Mouse (Mus musculus): ENCODE results near the gene Cutc. TPM values are rescaled to one million over a fixed set of nuclear protein-coding genes. Genes with fewer than 3 reads are reported as not detected.

Cutc gene
- polyA plus RNA-seq, 1 experiment from 2014 or later, result 9.0 TPM

DNA sequence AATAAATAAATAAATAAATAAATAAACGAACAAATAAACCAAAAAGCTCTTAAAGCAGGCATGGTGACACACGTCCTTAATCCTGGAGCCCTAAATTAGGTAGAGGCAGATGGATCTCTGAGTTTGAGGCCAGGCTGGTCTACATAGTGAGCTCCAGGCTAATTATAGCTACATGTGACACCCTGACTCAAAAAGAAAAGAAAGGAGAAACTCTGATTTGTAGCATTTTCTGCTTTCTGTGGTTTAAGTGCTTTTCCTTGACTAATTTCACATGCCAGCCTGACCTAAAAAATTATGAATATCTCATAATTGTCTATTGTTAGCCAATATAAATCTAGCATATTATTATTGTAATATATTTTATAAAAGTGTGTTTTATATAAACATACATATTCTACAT is 9.6 kb downstream of the Cutc start:
- H3K27ac ChIP-seq (ENCODE audit: low read depth, low read length), result no peak overlapping the region
- H3K36me3 ChIP-seq (ENCODE audit: control insufficient read depth, insufficient read depth, low read length), result no peaks in the 10 kb centered on the region
- 78% methylated on average over 2 of the region's 2 CpGs for WGBS
- no peak overlapping the region for H3K4me2 ChIP-seq (ENCODE audit: low read length)
- ATAC-seq (no peak), DNase-seq (ENCODE audit: low spot score) (no peak)
- H3K27me3 ChIP-seq (replicated peaks; ENCODE audit: control insufficient read depth, insufficient read depth, low read length), result no peaks in the 10 kb centered on the region
- no peak overlapping the region for H3K4me3 ChIP-seq (ENCODE audit: low read depth, low read length)
- no peaks in the 10 kb centered on the region for H3K4me1 ChIP-seq (ENCODE audit: control insufficient read depth, insufficient read depth, low read length)
- no peaks in the 10 kb centered on the region for H3K9me3 ChIP-seq (replicated peaks; ENCODE audit: control insufficient read depth, low read length)
- H3K9ac ChIP-seq (ENCODE audit: low read length), result no peak overlapping the region

GRCm38 (mm10) chr19:43766451-43766850 is 13.7 kb downstream of the Cutc start:
- Histone ChIP-seq H3K9ac (ENCODE audit: low read length) (no peak overlapping the region), H3K4me1 (ENCODE audit: control insufficient read depth, insufficient read depth, low read length) (no peaks in the 10 kb centered on the region), H3K4me2 (ENCODE audit: low read length) (no peak overlapping the region), H3K36me3 (ENCODE audit: control insufficient read depth, insufficient read depth, low read length) (no peaks in the 10 kb centered on the region), H3K4me3 (ENCODE audit: low read depth, low read length) (no peak overlapping the region), H3K9me3 (replicated peaks; ENCODE audit: control insufficient read depth, low read length) (no peaks in the 10 kb centered on the region), H3K27me3 (replicated peaks; ENCODE audit: control insufficient read depth, insufficient read depth, low read length) (no peaks in the 10 kb centered on the region), H3K27ac (ENCODE audit: low read depth, low read length) (no peak overlapping the region)
- no peak for DNase-seq (ENCODE audit: low spot score)
- 92% methylated on average over 5 of the region's 5 CpGs for WGBS
- no peak for ATAC-seq

- no peaks in the 10 kb centered on the region for H3K9me3 ChIP-seq (replicated peaks; ENCODE audit: control insufficient read depth, low read length)
- ATAC-seq, result no peak
- no peak overlapping the region for H3K4me3 ChIP-seq (ENCODE audit: low read depth, low read length)
- no peak overlapping the region for H3K27ac ChIP-seq (ENCODE audit: low read depth, low read length)
- no peak overlapping the region for H3K9ac ChIP-seq (ENCODE audit: low read length)
- 83% methylated on average over 9 of the region's 9 CpGs for WGBS
- H3K4me2 ChIP-seq (ENCODE audit: low read length), result no peak overlapping the region
- no peaks in the 10 kb centered on the region for H3K27me3 ChIP-seq (replicated peaks; ENCODE audit: control insufficient read depth, insufficient read depth, low read length)
- no peaks in the 10 kb centered on the region for H3K4me1 ChIP-seq (ENCODE audit: control insufficient read depth, insufficient read depth, low read length)
- no peaks in the 10 kb centered on the region for H3K36me3 ChIP-seq (ENCODE audit: control insufficient read depth, insufficient read depth, low read length)
- no peak for DNase-seq (ENCODE audit: low spot score)
Measured at GRCm38 (mm10) chr19:43767549-43768322, 14.9 kb downstream of the Cutc start.

DNA sequence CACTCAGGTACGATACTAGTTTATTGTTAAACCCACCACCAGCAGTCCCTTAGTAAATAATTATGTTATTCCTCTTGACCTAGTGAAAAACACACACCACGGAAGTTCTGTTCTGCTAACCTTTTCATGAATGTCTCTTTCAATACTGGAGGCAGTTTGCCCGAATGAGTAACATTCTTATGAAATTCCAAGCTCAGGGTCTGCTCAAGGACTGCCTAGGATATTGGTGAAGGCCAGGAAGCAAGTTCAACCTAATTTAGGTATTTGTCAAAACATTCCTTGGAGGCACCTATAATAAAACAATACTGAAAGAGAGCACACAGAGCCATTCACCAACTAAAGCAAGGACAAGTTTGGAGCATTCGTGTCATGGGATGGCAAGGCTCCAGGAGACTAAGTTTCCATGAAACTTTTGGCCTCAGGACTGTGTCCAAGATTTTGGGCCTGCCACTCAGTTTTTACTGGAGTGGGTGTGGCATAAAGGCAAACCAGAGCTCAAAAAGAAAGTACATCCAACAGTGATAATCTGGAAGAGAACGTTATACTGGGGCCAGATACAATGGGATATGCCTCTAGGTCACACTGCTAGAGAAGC is 16.7 kb downstream of the Cutc start:
- Histone ChIP-seq H3K27me3 (replicated peaks; ENCODE audit: control insufficient read depth, insufficient read depth, low read length) (no peaks in the 10 kb centered on the region), H3K4me3 (ENCODE audit: low read depth, low read length) (no peak overlapping the region), H3K9ac (ENCODE audit: low read length) (no peak overlapping the region), H3K4me1 (ENCODE audit: control insufficient read depth, insufficient read depth, low read length) (no peaks in the 10 kb centered on the region), H3K4me2 (ENCODE audit: low read length) (no peak overlapping the region), H3K36me3 (ENCODE audit: control insufficient read depth, insufficient read depth, low read length) (no peaks in the 10 kb centered on the region), H3K9me3 (replicated peaks; ENCODE audit: control insufficient read depth, low read length) (no peaks in the 10 kb centered on the region), H3K27ac (ENCODE audit: low read depth, low read length) (no peak overlapping the region)
- 81% methylated on average over 5 of the region's 5 CpGs for WGBS
- ATAC-seq, result no peak
- no peak for DNase-seq (ENCODE audit: low spot score)

GRCm38 (mm10) chr19:43770584-43770983 is 17.8 kb downstream of the Cutc start:
- Histone ChIP-seq H3K27ac (ENCODE audit: low read depth, low read length) (no peak overlapping the region), H3K9ac (ENCODE audit: low read length) (no peak overlapping the region), H3K4me3 (ENCODE audit: low read depth, low read length) (no peak overlapping the region), H3K36me3 (ENCODE audit: control insufficient read depth, insufficient read depth, low read length) (no peaks in the 10 kb centered on the region), H3K9me3 (replicated peaks; ENCODE audit: control insufficient read depth, low read length) (no peaks in the 10 kb centered on the region), H3K27me3 (replicated peaks; ENCODE audit: control insufficient read depth, insufficient read depth, low read length) (no peaks in the 10 kb centered on the region), H3K4me1 (ENCODE audit: control insufficient read depth, insufficient read depth, low read length) (no peaks in the 10 kb centered on the region), H3K4me2 (ENCODE audit: low read length) (no peak overlapping the region)
- ATAC-seq (no peak), DNase-seq (ENCODE audit: low spot score) (no peak)
- 93% methylated on average over 4 of the region's 4 CpGs for WGBS

DNA sequence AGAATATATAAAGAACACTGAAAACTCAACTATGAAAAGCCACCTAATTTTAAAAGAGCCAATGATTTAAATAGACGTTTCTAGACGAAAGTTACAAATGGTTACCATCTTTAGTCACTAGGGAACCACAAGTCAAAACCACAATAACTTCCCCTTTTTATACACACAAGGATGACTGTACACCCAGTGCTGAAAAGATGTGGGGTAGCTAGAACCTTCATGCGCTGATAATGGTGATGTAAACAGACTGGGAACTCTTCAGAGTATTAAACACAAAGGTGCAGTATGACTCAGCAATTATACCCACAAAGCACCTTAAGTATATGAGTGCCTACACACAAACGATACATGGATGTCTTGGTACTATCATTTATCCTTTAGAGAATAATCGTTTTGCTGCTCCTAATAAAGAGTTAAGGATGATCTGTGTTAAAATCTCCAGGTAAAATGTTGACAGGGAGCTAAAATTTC is 18.7 kb downstream of the Cutc start:
- DNase-seq (ENCODE audit: low spot score) (no peak), ATAC-seq (no peak)
- 88% methylated on average over 5 of the region's 5 CpGs for WGBS
- Histone ChIP-seq H3K27me3 (replicated peaks; ENCODE audit: control insufficient read depth, insufficient read depth, low read length) (no peaks in the 10 kb centered on the region), H3K9me3 (replicated peaks; ENCODE audit: control insufficient read depth, low read length) (no peaks in the 10 kb centered on the region), H3K27ac (ENCODE audit: low read depth, low read length) (no peak overlapping the region), H3K36me3 (ENCODE audit: control insufficient read depth, insufficient read depth, low read length) (no peaks in the 10 kb centered on the region), H3K4me3 (ENCODE audit: low read depth, low read length) (no peak overlapping the region), H3K4me2 (ENCODE audit: low read length) (no peak overlapping the region), H3K9ac (ENCODE audit: low read length) (no peak overlapping the region), H3K4me1 (ENCODE audit: control insufficient read depth, insufficient read depth, low read length) (no peaks in the 10 kb centered on the region)

DNA sequence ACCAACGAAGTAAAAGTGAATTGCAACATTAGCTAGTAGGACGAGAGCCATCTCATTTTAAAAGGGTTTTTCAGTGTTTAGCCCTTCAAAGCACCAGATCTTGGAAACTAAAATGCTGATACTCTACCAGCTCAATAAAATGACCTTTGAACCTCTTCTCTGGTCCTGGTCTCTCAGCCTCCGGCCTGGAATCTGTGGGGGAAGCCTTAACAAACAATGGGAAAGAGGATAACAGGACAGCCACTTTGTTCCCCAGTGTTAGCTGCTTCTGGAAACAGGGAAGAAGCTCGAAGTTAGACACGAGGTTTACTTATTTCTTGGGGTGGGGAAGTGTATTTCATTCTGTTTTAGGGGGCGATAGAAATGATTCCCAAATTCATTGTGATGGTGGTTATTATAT is 19.5 kb downstream of the Cutc start:
- Histone ChIP-seq H3K27ac (ENCODE audit: low read depth, low read length) (no peak overlapping the region), H3K9ac (ENCODE audit: low read length) (no peak overlapping the region), H3K27me3 (replicated peaks; ENCODE audit: control insufficient read depth, insufficient read depth, low read length) (no peaks in the 10 kb centered on the region), H3K4me1 (ENCODE audit: control insufficient read depth, insufficient read depth, low read length) (no peaks in the 10 kb centered on the region), H3K9me3 (replicated peaks; ENCODE audit: control insufficient read depth, low read length) (no peaks in the 10 kb centered on the region), H3K4me2 (ENCODE audit: low read length) (no peak overlapping the region), H3K36me3 (ENCODE audit: control insufficient read depth, insufficient read depth, low read length) (no peaks in the 10 kb centered on the region), H3K4me3 (ENCODE audit: low read depth, low read length) (no peak overlapping the region)
- DNase-seq (ENCODE audit: low spot score) (no peak), ATAC-seq (no peak)
- WGBS, result 62% methylated on average over 6 of the region's 6 CpGs

DNA sequence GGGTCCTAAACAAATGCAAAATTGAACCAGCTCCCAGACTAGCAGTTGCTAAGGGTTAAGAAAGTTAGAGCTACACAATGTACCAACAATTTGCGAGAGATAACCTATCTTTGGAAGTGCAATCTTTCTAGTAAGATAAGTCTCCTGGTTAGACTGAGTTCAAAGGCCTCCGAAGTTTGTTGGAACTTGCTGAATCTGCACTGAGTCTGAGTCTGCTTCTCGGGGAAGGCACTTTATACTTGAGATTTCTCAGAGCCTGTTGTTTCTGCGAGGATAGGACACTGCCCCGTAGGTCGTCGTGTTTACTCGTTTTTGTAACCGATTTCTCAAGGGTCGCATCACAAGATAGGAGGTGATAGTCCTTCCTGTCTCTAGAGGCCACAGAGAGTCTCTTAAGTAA is 22.6 kb downstream of the Cutc start:
- H3K4me1 ChIP-seq (ENCODE audit: control insufficient read depth, insufficient read depth, low read length), result no peaks in the 10 kb centered on the region
- H3K27me3 ChIP-seq (replicated peaks; ENCODE audit: control insufficient read depth, insufficient read depth, low read length), result no peaks in the 10 kb centered on the region
- no peak for DNase-seq (ENCODE audit: low spot score)
- no peak overlapping the region for H3K27ac ChIP-seq (ENCODE audit: low read depth, low read length)
- H3K4me2 ChIP-seq (ENCODE audit: low read length), result no peak overlapping the region
- H3K9ac ChIP-seq (ENCODE audit: low read length), result no peak overlapping the region
- ATAC-seq, result no peak
- H3K4me3 ChIP-seq (ENCODE audit: low read depth, low read length), result no peak overlapping the region
- H3K9me3 ChIP-seq (replicated peaks; ENCODE audit: control insufficient read depth, low read length), result no peaks in the 10 kb centered on the region
- 87% methylated on average over 10 of the region's 10 CpGs for WGBS
- H3K36me3 ChIP-seq (ENCODE audit: control insufficient read depth, insufficient read depth, low read length), result no peaks in the 10 kb centered on the region

GRCm38 (mm10) chr19:43776561-43776960 is 23.8 kb downstream of the Cutc start:
- H3K4me1 ChIP-seq (ENCODE audit: control insufficient read depth, insufficient read depth, low read length), result no peaks in the 10 kb centered on the region
- H3K27me3 ChIP-seq (replicated peaks; ENCODE audit: control insufficient read depth, insufficient read depth, low read length), result no peaks in the 10 kb centered on the region
- H3K9me3 ChIP-seq (replicated peaks; ENCODE audit: control insufficient read depth, low read length), result no peaks in the 10 kb centered on the region
- no peak overlapping the region for H3K4me3 ChIP-seq (ENCODE audit: low read depth, low read length)
- no peaks in the 10 kb centered on the region for H3K36me3 ChIP-seq (ENCODE audit: control insufficient read depth, insufficient read depth, low read length)
- no peak overlapping the region for H3K27ac ChIP-seq (ENCODE audit: low read depth, low read length)
- no peak for DNase-seq (ENCODE audit: low spot score)
- H3K9ac ChIP-seq (ENCODE audit: low read length), result no peak overlapping the region
- H3K4me2 ChIP-seq (ENCODE audit: low read length), result no peak overlapping the region
- WGBS, result 80% methylated on average over 4 of the region's 4 CpGs
- no peak for ATAC-seq

Measured in forebrain, embryonic 14.5 days (tissue).